Mouse (Mus musculus) neural tube, embryonic 12.5 days (tissue): ENCODE data around the gene Kcnip4. TPM values are rescaled to one million over a fixed set of nuclear protein-coding genes. Genes with fewer than 3 reads are reported as not detected.

Experiments used
- ATAC-seq: fragments of 200-750 bp; cut with Nextera tagmentation; 2 replicates; pipeline ENCODE4 v1.8.0; 2017; ENCODE audit warnings: low read depth, mild to moderate bottlenecking, moderate TSS enrichment, moderate library complexity; ENCODE audit not compliant: low FRiP score
- H3K27ac ChIP-seq: fragments of 300-500 bp; sonication (generic); 2 replicates; pipeline ENCODE4 v1.5.1; 2016
- H3K27me3 ChIP-seq: fragments of 300-500 bp; sonication (generic); replicated peaks from 2 replicates; pipeline ENCODE4 v1.6.1; 2016; ENCODE audit warnings: mild to moderate bottlenecking
- H3K36me3 ChIP-seq: fragments of 300-500 bp; sonication (generic); 2 replicates; pipeline ENCODE4 v1.6.1; 2016; ENCODE audit warnings: mild to moderate bottlenecking
- H3K4me1 ChIP-seq: fragments of 300-500 bp; sonication (generic); 2 replicates; pipeline ENCODE4 v1.6.1; 2016
- H3K4me2 ChIP-seq: fragments of 300-500 bp; sonication (generic); replicated peaks from 2 replicates; pipeline ENCODE4 v1.6.1; 2016; ENCODE audit warnings: mild to moderate bottlenecking
- H3K4me3 ChIP-seq: fragments of 300-500 bp; sonication (generic); 2 replicates; pipeline ENCODE4 v1.5.1; 2016
- H3K9ac ChIP-seq: fragments of 300-500 bp; sonication (generic); 2 replicates; pipeline ENCODE4 v1.6.1; 2016; ENCODE audit warnings: mild to moderate bottlenecking
- H3K9me3 ChIP-seq: fragments of 300-500 bp; sonication (generic); 2 replicates; pipeline ENCODE4 v1.6.1; 2016; ENCODE audit warnings: mild to moderate bottlenecking
- WGBS: fragments of 180-500 bp; shearing (Covaris S2); methylation state at CpG from one replicate; pipeline ENCODE4 v1.1.7; 2016; 5-methylcytosine and 5-hydroxymethylcytosine counted together
- polyA plus RNA-seq: library from polyadenylated mRNA; unstranded; fragments of >200 nt; fragmentation: Nextera tagmentation; extraction: Ambion mirVana; gene quantifications from 2 replicates; pipeline ENCODE4 v1.2.1, GENCODE M21; 2016

Gene Kcnip4
- polyA plus RNA-seq = 3.8 and 4.0 TPM in 2 replicates

- no peaks in the 10 kb centered on the region for H3K9me3 ChIP-seq
- WGBS = 2% methylated on average over 50 of the region's 50 CpGs
- H3K27ac ChIP-seq = no peak within 1 kb of the TSS
- H3K4me1 ChIP-seq = peaks cover 4% of the 10 kb centered on the region; the same call in 1 of the 2 replicates
- H3K4me2 ChIP-seq = peak within 1 kb of the TSS; percentile 98
- H3K9ac ChIP-seq = peak within 1 kb of the TSS; percentile 42
- H3K36me3 ChIP-seq = no peaks in the 10 kb centered on the region
- H3K27me3 ChIP-seq = peaks cover 12% of the 10 kb centered on the region; the same call in 1 of the 2 replicates
- H3K4me3 ChIP-seq = peak within 1 kb of the TSS; percentile 52
- ATAC-seq = peak; percentile 93
Measured at GRCm38 (mm10) chr5:49524394-49525241, at the start of gene Kcnip4. Gene Kcnip4, minus strand, starts transcription at chr5:49524907.

- 92% methylated on average over 4 of the region's 4 CpGs for WGBS
- no peak for ATAC-seq
- Histone ChIP-seq H3K27me3 (no peaks in the 10 kb centered on the region), H3K4me3 (no peak overlapping the region), H3K4me2 (no peak overlapping the region), H3K27ac (no peak overlapping the region), H3K36me3 (no peaks in the 10 kb centered on the region), H3K9me3 (no peaks in the 10 kb centered on the region), H3K4me1 (no peaks in the 10 kb centered on the region), H3K9ac (no peak overlapping the region)
Measured at GRCm38 (mm10) chr5:49571876-49572275, 47.2 kb upstream of the Kcnip4 start.

GRCm38 (mm10) chr5:49563751-49564150 lies 39.0 kb upstream of the Kcnip4 start:
- ATAC-seq = no peak
- no peak overlapping the region for H3K27ac ChIP-seq
- 93% methylated on average over 4 of the region's 4 CpGs for WGBS

GRCm38 (mm10) chr5:49557436-49557835 lies 32.7 kb upstream of the Kcnip4 start:
- H3K36me3 ChIP-seq = no peaks in the 10 kb centered on the region
- H3K9me3 ChIP-seq = no peaks in the 10 kb centered on the region
- no peak for ATAC-seq
- H3K4me3 ChIP-seq = no peak overlapping the region
- H3K4me2 ChIP-seq = no peak overlapping the region
- no peak overlapping the region for H3K9ac ChIP-seq
- no peaks in the 10 kb centered on the region for H3K4me1 ChIP-seq
- no peak overlapping the region for H3K27ac ChIP-seq
- 76% methylated on average over 3 of the region's 3 CpGs for WGBS
- H3K27me3 ChIP-seq = no peaks in the 10 kb centered on the region

More at GRCm38 (mm10) chr5:49563751-49564150, 39.0 kb upstream of the Kcnip4 start:
- Histone ChIP-seq H3K4me3 (no peak overlapping the region), H3K9ac (no peak overlapping the region), H3K36me3 (no peaks in the 10 kb centered on the region), H3K27me3 (no peaks in the 10 kb centered on the region), H3K9me3 (no peaks in the 10 kb centered on the region), H3K4me1 (no peaks in the 10 kb centered on the region), H3K4me2 (no peak overlapping the region)

- ATAC-seq = no peak
Measured at GRCm38 (mm10) chr5:49547884-49548283, 23.2 kb upstream of the Kcnip4 start.

GRCm38 (mm10) chr5:49529362-49529761 lies 4.7 kb upstream of the Kcnip4 start:
- Histone ChIP-seq H3K9ac (no peak overlapping the region), H3K4me1 (peaks cover 4% of the 10 kb centered on the region; the same call in 1 of the 2 replicates), H3K27ac (no peak overlapping the region), H3K36me3 (no peaks in the 10 kb centered on the region), H3K4me2 (no peak overlapping the region), H3K9me3 (no peaks in the 10 kb centered on the region), H3K27me3 (0 out of 2 replicates have a peak, but pooled peaks cover 2% of the 10 kb centered on the region), H3K4me3 (no peak overlapping the region)
- no peak for ATAC-seq
- WGBS = 88% methylated on average over 8 of the region's 8 CpGs

More at GRCm38 (mm10) chr5:49547884-49548283, 23.2 kb upstream of the Kcnip4 start:
- H3K4me2 ChIP-seq = no peak overlapping the region
- H3K4me1 ChIP-seq = no peaks in the 10 kb centered on the region
- no peak overlapping the region for H3K27ac ChIP-seq
- H3K4me3 ChIP-seq = no peak overlapping the region
- no peaks in the 10 kb centered on the region for H3K27me3 ChIP-seq
- 91% methylated on average over 3 of the region's 3 CpGs for WGBS
- no peaks in the 10 kb centered on the region for H3K36me3 ChIP-seq
- no peak overlapping the region for H3K9ac ChIP-seq
- H3K9me3 ChIP-seq = no peaks in the 10 kb centered on the region

GRCm38 (mm10) chr5:49525242-49525612 lies 520 bp upstream of the Kcnip4 start:
- 73% methylated on average over 4 of the region's 4 CpGs for WGBS
- Histone ChIP-seq H3K27ac (no peak overlapping the region), H3K36me3 (no peaks in the 10 kb centered on the region), H3K27me3 (peaks cover 12% of the 10 kb centered on the region; the same call in 1 of the 2 replicates), H3K4me1 (peaks cover 4% of the 10 kb centered on the region; the same call in 1 of the 2 replicates), H3K4me2 (peak overlapping the region; percentile 98), H3K9me3 (no peaks in the 10 kb centered on the region), H3K9ac (no peak overlapping the region), H3K4me3 (no peak overlapping the region)
- ATAC-seq = 0 out of 2 replicates have a peak, but pooled peaks have one; percentile 3

- 0 out of 2 replicates have a peak, but pooled peaks have one; percentile 18 for ATAC-seq
- Histone ChIP-seq H3K4me1 (peaks cover 4% of the 10 kb centered on the region; the same call in 1 of the 2 replicates), H3K4me2 (peak overlapping the region; percentile 98), H3K9me3 (no peaks in the 10 kb centered on the region), H3K9ac (peak overlapping the region; percentile 42; the same call in 1 of the 2 replicates), H3K27me3 (peaks cover 12% of the 10 kb centered on the region; the same call in 1 of the 2 replicates), H3K4me3 (peak overlapping the region; percentile 52), H3K36me3 (no peaks in the 10 kb centered on the region), H3K27ac (no peak overlapping the region)
- WGBS = 9% methylated on average over 11 of the region's 11 CpGs
Measured at GRCm38 (mm10) chr5:49523997-49524393, 712 bp downstream of the Kcnip4 start.

DNA sequence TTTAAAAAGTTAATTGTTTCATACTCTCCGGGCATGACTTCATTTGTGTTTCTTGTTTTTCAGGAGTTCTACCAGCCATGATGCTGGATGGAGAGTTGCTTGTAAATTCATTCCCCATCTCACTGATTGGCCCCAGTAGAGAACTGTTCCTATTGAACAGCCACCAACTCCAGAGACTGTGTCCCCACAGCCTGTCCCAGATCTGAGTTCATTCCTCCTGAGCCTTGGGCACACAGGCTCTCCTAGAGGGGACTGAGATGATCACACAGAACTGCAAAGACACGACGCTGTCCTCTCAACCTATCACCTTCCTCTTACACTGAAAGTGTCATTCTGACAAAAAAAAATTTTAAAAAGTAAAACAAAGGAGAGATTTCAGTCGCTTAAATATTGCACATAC lies 1.7 kb downstream of the Kcnip4 start:
- no peaks in the 10 kb centered on the region for H3K36me3 ChIP-seq
- H3K4me1 ChIP-seq = peaks cover 4% of the 10 kb centered on the region; the same call in 1 of the 2 replicates
- H3K4me3 ChIP-seq = no peak overlapping the region
- no peak overlapping the region for H3K9ac ChIP-seq
- no peak overlapping the region for H3K4me2 ChIP-seq
- no peak for ATAC-seq
- 79% methylated on average over 4 of the region's 4 CpGs for WGBS
- H3K9me3 ChIP-seq = no peaks in the 10 kb centered on the region
- no peak overlapping the region for H3K27ac ChIP-seq
- peaks cover 12% of the 10 kb centered on the region; the same call in 1 of the 2 replicates for H3K27me3 ChIP-seq

GRCm38 (mm10) chr5:49498743-49499142 lies 26.0 kb downstream of the Kcnip4 start:
- H3K9ac ChIP-seq = no peak overlapping the region
- H3K4me3 ChIP-seq = no peak overlapping the region
- H3K4me2 ChIP-seq = no peak overlapping the region
- H3K36me3 ChIP-seq = no peaks in the 10 kb centered on the region
- no peaks in the 10 kb centered on the region for H3K27me3 ChIP-seq
- no peak for ATAC-seq
- H3K9me3 ChIP-seq = no peaks in the 10 kb centered on the region
- 86% methylated on average over 3 of the region's 3 CpGs for WGBS
- H3K27ac ChIP-seq = no peak overlapping the region
- no peaks in the 10 kb centered on the region for H3K4me1 ChIP-seq

GRCm38 (mm10) chr5:49487270-49487669 lies 37.4 kb downstream of the Kcnip4 start:
- no peaks in the 10 kb centered on the region for H3K9me3 ChIP-seq
- no peak for ATAC-seq
- no peaks in the 10 kb centered on the region for H3K36me3 ChIP-seq
- no peaks in the 10 kb centered on the region for H3K27me3 ChIP-seq
- WGBS = 71% methylated on average over 2 of the region's 2 CpGs
- no peak overlapping the region for H3K9ac ChIP-seq
- H3K4me1 ChIP-seq = no peaks in the 10 kb centered on the region
- no peak overlapping the region for H3K4me3 ChIP-seq
- H3K4me2 ChIP-seq = no peak overlapping the region
- H3K27ac ChIP-seq = no peak overlapping the region

GRCm38 (mm10) chr5:49470738-49471137 lies 54.0 kb downstream of the Kcnip4 start:
- no peaks in the 10 kb centered on the region for H3K27me3 ChIP-seq
- no peaks in the 10 kb centered on the region for H3K36me3 ChIP-seq
- no peak for ATAC-seq
- WGBS = 73% methylated on average over 2 of the region's 2 CpGs
- H3K9ac ChIP-seq = no peak overlapping the region
- no peak overlapping the region for H3K4me2 ChIP-seq
- H3K27ac ChIP-seq = no peak overlapping the region
- H3K9me3 ChIP-seq = no peaks in the 10 kb centered on the region
- H3K4me1 ChIP-seq = no peaks in the 10 kb centered on the region
- H3K4me3 ChIP-seq = no peak overlapping the region
